Mouse (Mus musculus) gastrocnemius, adult 2 months (tissue): ENCODE measurements around the gene Tcte2. TPM values are rescaled to one million over a fixed set of nuclear protein-coding genes. Genes with fewer than 3 reads are reported as not detected.
A peak's percentile ranks its signal among the peaks of the same experiment; 100 is the strongest.

Experiments
- DNase-seq: peaks from one replicate; pipeline ENCODE4 v3.0.0; 2022
- H3K27ac ChIP-seq: fragments of 200-600 bp; 2 replicates; pipeline ENCODE4 v1.8.1; 2022; ENCODE audit warnings: mild to moderate bottlenecking
- H3K4me3 ChIP-seq: fragments of 200-600 bp; 2 replicates; pipeline ENCODE4 v1.8.1; 2022; ENCODE audit warnings: mild to moderate bottlenecking, moderate library complexity
- CTCF ChIP-seq: fragments of 200-600 bp; IDR thresholded peaks from 2 replicates; pipeline ENCODE4 v1.8.1; 2022; ENCODE audit warnings: antibody characterized with exemption, mild to moderate bottlenecking, moderate library complexity
- intact Hi-C: fragments of 180-260 bp; cut with DNase I; formaldehyde crosslinking; loops from one replicate; pipeline ENCODE4 v1.15.1; 2025
- total RNA-seq, 2 experiments: library from RNA; stranded (reverse); gene quantifications; 2 replicates each; pipeline ENCODE4 v1.2.3; 2021

The Tcte2 gene
- total RNA-seq, 2 experiments from 2014 or later = 1.7 TPM

DNA sequence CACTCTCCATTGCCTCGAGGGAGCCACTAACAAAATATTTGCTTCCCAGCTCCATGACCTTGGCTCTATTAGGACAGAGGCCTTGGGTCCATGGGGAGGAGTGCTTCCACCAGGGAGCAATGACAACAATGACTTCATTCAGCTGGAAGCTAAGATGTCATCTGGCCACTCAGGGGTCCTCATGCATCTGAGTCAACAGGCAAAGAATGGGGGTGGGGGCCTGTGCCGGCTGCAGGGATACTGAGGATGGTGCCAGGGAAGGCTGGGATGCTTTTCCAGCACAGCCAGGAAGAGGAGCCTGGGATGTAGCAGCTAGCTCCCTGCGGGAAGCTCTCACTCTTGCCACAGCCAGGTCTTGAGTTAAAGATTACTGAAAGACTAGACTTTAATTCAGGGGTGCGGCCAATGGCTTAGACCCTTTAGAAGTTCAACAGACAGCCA, 56.1 kb downstream of the Tcte2 start:
- intact Hi-C loops = no loop called here
- DNase-seq = no peak
- no peak for TF ChIP-seq CTCF
- Histone ChIP-seq H3K4me3 (no peak overlapping the region), H3K27ac (no peak overlapping the region)

DNA sequence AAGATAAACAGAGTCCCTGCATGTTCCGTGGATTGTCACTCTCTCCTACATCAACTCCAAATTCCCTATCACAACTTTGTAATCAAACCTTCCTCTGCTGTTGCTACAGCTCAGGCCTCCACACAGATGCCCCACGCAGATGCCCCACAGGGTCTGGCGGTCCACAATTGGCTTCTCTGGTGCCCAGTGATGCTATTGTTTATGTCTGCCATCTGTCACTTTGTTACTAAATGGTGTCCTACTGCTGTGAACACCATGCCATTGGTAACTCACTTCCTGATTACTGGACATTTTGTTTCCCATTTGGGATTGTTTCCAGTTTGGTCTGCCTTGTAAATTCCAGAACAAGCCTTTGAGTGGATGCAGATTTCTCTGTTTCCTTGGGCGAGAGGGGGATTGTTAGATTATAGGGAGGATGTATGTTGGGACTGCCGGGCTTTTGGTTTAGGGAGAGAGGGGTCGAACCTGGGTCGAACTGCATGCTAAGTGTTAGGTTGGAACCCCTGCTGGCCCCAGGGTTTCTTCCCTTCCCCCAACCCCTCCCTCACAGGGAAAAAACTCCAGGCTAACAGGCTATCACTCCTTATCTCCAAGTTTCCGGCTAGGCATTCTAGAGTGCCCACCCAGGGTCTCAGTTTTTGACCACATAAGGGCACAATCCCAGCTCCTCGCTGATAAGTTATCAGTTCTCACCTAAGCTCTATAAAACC, 57.9 kb downstream of the Tcte2 start:
- DNase-seq = no peak

DNA sequence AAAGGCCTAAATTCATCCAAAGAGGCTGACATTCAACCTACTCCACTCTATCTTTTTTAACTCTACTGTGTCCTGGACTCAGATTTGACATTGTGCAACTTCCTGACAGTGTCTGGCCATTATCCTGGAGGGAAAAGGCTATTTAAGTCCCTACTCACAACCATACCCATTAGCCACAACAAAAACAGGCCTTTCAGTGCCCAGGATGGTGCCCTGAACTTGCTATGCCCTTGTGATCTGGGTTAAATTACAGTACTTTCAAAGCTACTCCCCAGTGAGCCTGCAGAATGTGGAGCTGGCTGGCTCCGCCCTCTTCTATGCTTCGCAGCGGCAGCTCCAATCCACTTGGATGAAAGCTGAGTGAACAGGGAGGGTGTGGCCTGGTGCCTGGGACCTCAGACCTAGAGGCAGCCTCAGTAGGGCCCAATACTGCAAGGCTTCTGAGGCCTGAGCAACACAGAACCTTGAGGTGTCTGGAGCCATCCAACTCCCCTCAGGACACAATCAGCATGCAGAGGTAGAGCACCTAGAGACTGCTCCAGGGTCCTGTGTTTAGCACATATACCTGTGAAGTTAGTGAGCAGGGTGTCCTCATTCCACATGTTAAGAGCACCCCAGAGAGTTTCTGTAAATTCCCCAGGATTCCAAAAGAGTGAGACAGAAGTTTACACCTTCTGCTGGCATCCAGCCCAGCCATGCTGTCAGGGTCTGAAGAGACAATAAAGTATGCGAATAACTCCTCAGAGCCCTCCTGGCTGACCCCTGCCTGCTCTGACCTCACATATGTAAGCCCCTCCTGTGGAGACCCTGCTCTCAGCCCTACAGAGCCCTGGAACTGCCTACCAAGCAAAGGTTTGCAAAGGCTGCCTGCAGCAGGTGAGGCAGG, 61.3 kb downstream of the Tcte2 start:
- peak overlapping the region; percentile 37; the same call in 1 of the 2 replicates for H3K4me3 ChIP-seq
- DNase-seq = peak; percentile 60
- H3K27ac ChIP-seq = peak overlapping the region; percentile 81
- TF ChIP-seq CTCF = no peak
- intact Hi-C loops = no loop called here

More for the DNA sequence above, 57.9 kb downstream of the Tcte2 start:
- Histone ChIP-seq H3K4me3 (no peak overlapping the region), H3K27ac (no peak overlapping the region)
- TF ChIP-seq CTCF = no peak
- intact Hi-C loops = no loop called here

DNA sequence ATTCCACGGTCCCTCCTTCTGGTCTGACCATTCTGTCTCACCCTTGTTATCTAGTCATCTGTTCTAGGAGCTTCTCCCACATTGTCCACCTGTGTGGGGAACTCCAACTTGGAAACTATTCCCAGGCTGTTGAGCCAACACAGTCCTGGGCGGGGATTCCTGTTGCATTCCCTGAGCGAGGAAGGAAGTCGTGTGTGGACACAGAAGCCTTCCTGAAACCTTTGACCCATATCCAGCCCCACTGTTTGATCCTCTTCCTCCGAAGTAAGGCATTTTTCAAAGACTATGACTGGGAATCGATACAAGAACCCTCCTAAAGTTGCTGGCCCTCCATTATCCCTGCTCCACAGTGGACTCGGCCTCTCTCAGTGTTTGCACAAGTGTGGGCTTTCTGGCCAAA, 61.9 kb downstream of the Tcte2 start:
- intact Hi-C loops = loop anchor here (2.0 kb wide), 1 partner anchor 15 kb away; no protein-coding TSS in a partner anchor
- Histone ChIP-seq H3K27ac (peak overlapping the region; percentile 81), H3K4me3 (peak overlapping the region; percentile 37; the same call in 1 of the 2 replicates)
- DNase-seq = peak; percentile 36
- TF ChIP-seq CTCF = no peak

DNA sequence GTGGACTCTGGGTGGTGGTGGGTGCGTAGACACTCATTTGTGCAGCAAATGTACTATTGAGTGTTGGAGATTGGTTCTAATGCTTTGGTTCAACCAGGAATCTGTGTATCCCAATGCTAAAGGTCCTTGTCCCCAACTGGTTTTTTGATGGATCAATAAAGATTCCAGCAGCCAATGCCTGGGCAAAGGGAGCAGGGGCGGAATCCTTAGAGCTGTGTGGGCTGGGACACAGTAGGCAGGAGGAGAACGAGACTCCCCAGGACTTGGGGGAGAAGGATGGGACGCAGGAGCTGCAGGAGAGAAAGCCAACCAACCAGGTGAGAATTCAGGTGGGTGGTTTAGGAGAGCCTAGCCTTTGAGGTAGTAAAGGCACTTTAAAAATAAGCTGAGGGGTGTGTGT, 63.4 kb downstream of the Tcte2 start:
- H3K27ac ChIP-seq = no peak overlapping the region
- no peak for TF ChIP-seq CTCF
- no peak overlapping the region for H3K4me3 ChIP-seq
- DNase-seq = no peak
- intact Hi-C loops = loop anchor here (2.0 kb wide), 1 partner anchor 13 kb away; no protein-coding TSS in a partner anchor

DNA sequence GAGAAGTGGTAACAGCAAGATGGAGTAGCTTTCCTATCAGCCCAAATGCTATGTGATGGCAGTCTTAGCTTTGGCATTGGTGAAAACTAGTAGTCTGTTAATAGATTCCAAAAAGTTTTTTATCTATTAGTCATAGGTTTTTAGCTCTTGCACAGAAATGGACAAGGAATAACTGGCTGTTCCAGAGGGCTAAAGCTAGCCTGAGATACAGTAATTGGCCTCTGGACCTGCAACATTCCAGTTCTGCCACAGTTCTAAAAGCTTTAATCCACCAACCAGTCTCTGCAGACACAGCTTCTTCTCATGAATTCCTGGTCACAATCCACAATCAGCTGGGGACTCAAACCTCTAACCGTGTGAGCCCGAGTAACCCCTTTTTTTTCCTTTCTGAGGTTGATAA, 64.0 kb downstream of the Tcte2 start:
- Histone ChIP-seq H3K4me3 (no peak overlapping the region), H3K27ac (no peak overlapping the region)
- no peak for TF ChIP-seq CTCF
- DNase-seq = no peak
- intact Hi-C loops = loop anchor here (2.0 kb wide), 1 partner anchor 13 kb away; no protein-coding TSS in a partner anchor

DNA sequence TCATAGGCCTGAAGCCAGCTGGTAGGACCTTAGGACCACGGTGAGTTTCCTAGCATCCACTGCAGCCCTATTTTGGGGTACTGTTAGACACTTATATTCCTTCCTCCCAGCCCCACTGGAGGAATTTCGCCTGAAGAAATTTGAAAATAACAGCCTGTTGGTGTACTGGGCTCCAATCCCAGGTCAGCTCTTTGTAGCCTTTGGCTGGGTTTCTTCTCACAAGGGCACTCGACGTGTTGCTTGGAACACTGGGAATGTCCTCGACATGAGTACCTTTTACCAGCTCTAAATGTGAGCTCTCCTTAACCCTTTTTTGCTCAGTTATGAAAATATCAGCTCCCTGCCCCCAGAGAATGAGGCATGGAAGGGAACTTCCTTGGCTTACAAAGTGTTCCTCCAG, 65.7 kb downstream of the Tcte2 start:
- intact Hi-C loops = no loop called here
- Histone ChIP-seq H3K27ac (no peak overlapping the region), H3K4me3 (no peak overlapping the region)
- TF ChIP-seq CTCF = no peak
- DNase-seq = no peak

DNA sequence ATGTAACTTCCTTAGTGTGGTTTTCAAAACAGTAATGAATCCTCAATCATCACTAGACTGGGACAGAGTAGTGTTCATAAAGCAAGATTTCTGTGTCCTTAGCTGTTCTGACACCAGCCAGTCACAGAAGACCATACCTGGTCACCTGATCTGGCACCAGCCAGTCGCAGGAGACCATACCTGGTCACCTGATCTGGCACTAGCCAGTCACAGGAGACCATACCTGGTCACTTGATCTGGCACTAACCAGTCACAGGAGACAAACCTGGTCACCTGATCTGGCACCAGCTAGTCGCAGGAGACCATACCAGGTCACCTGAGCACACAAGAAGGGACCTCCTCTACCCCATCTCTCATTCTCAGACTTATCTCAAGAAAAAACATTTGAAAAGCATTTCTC, 66.4 kb downstream of the Tcte2 start:
- intact Hi-C loops = no loop called here
- no peak for DNase-seq
- H3K27ac ChIP-seq = no peak overlapping the region
- TF ChIP-seq CTCF = no peak
- no peak overlapping the region for H3K4me3 ChIP-seq

DNA sequence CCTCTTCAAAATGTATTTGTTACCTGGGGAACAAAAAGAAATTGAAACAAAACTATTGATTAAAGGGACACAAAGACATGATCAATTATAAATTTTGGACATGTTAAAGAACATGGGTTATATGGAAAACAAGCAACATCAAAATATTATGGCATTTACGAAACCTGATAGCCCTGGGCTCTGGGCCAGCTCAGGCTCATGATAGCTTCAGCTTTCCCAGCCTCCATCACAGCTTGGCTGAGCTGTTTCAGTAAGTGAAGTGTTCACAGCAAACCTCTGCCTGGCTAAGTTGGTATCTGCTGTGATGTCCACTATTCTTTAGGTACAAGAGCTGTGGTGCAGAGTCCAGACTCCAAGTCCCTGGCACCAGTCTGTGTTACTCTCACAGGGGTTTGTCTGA, 67.4 kb downstream of the Tcte2 start:
- no peak for TF ChIP-seq CTCF
- Histone ChIP-seq H3K4me3 (no peak overlapping the region), H3K27ac (no peak overlapping the region)
- intact Hi-C loops = no loop called here
- DNase-seq = no peak

DNA sequence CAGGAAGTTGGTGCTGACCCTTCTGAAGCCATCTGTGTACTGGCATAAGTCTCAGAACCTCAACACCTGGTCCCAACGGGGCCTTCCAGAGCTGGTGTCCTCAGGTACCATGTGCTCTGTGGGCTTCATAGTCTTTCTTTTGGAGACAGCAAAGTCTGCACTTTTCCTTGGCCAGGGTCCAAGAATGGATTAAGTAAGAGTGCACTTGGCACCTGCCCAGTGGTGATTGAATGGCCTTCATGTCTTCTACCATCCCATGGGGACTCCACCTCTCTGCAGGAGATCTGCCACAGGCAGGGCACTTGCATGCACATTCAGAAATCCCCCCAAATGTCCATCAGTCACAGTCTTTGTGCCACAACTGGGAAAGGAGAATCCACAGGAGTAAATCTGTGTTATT, 74.0 kb downstream of the Tcte2 start:
- Histone ChIP-seq H3K4me3 (no peak overlapping the region), H3K27ac (peak overlapping the region; percentile 59; the same call in 1 of the 2 replicates)
- TF ChIP-seq CTCF = no peak
- intact Hi-C loops = loop anchor here (5.0 kb wide), 1 partner anchor 70 kb away; no protein-coding TSS in a partner anchor
- DNase-seq = no peak

DNA sequence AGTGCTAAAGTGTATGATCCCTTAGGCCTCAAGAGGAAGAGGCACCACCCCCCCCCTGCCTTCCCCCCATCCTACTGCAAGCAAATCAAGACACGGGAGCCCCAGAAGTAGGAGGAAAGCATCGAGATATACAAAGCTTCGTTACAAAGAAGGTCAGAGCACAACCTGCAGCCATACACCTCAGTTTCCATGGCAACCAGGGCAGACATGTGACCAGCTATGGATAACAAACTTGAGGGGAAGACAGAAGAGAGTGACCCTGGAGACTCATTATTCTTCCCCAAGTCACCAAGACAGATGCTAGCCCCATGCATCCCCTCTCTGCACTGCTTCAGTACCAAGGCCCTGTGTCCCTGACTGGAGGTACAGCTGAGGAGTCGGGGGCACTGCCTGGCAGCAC, 74.5 kb downstream of the Tcte2 start:
- Histone ChIP-seq H3K4me3 (no peak overlapping the region), H3K27ac (no peak overlapping the region)
- no peak for TF ChIP-seq CTCF
- intact Hi-C loops = loop anchor here (5.0 kb wide), 1 partner anchor 70 kb away; no protein-coding TSS in a partner anchor
- no peak for DNase-seq

DNA sequence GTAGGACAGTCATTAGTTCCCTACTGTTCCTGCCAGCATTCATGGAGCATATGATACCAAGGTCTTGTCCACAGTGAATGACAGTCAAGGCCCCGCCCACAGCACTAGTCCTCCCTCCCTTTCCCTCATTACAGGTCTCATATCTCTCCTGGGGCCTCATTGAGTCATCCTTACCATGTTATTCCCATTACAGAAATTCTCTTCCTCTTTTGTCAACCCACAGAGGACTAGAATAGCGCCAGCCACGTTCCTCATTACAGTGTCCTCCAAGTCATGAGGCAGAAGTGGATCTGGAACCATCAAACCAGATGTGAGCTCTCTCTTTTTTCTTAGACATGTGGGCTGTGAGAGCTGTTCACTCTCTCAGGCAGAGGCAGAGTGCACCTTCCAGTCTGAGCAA, 76.0 kb downstream of the Tcte2 start:
- intact Hi-C loops = loop anchor here (2.0 to 5.0 kb wide), 2 partner anchors 13 to 72 kb away; no protein-coding TSS in a partner anchor
- no peak for TF ChIP-seq CTCF
- Histone ChIP-seq H3K27ac (peak overlapping the region; percentile 24; the same call in 1 of the 2 replicates), H3K4me3 (no peak overlapping the region)
- DNase-seq = no peak

DNA sequence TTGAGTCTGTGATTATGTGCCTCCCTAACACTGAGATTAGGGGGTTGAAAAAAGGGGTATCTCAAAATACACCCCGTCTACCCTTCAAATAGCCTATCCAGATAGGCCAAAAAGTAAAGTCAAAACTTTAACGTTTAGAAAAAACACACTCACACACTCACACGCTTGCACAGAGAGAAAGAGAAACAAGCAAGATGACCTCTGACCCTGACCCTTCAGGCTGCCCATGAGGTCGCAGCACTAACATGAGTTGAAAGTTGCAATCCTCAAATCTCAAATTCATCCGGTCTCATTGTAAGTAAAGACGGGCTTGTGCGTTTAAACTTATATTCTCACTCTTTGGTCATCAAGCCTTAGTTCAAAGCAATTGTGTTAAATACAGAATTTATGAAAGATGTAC, 77.4 kb downstream of the Tcte2 start:
- Histone ChIP-seq H3K4me3 (no peak overlapping the region), H3K27ac (peak overlapping the region; percentile 91)
- no peak for TF ChIP-seq CTCF
- intact Hi-C loops = loop anchor here (2.0 to 5.0 kb wide), 2 partner anchors 15 to 148 kb away; no protein-coding TSS in a partner anchor
- no peak for DNase-seq
